Mouse (Mus musculus) stomach, embryonic 16.5 days (tissue): ENCODE data around the gene Prkg2. TPM values are rescaled to one million over a fixed set of nuclear protein-coding genes. Genes with fewer than 3 reads are reported as not detected.

Experiments
- ATAC-seq: fragments of 200-750 bp; cut with Nextera tagmentation; 2 replicates; pipeline ENCODE4 v1.8.0; 2017; ENCODE audit warnings: moderate number of reproducible peaks, moderate TSS enrichment; ENCODE audit not compliant: insufficient read depth, low FRiP score
- H3K27ac ChIP-seq: fragments of 300-500 bp; sonication (generic); 2 replicates; pipeline ENCODE4 v1.5.1; 2014; ENCODE audit warnings: low read length
- H3K27me3 ChIP-seq: fragments of 300-500 bp; sonication (generic); 2 replicates; pipeline ENCODE4 v1.6.1; 2014; ENCODE audit warnings: low read length, control low read depth, mixed read lengths; ENCODE audit not compliant: control insufficient read depth, insufficient read depth
- H3K36me3 ChIP-seq: fragments of 300-500 bp; sonication (generic); 2 replicates; pipeline ENCODE4 v1.6.1; 2014; ENCODE audit warnings: low read length; ENCODE audit not compliant: control insufficient read depth, insufficient read depth
- H3K4me1 ChIP-seq: fragments of 300-500 bp; sonication (generic); 2 replicates; pipeline ENCODE4 v1.6.1; 2014; ENCODE audit warnings: low read length, control low read depth, mixed read lengths; ENCODE audit not compliant: control insufficient read depth, insufficient read depth
- H3K4me2 ChIP-seq: fragments of 300-500 bp; sonication (generic); 2 replicates; pipeline ENCODE4 v1.6.1; 2014; ENCODE audit warnings: low read depth, low read length, mixed read lengths
- H3K4me3 ChIP-seq: fragments of 300-500 bp; sonication (generic); replicated peaks from 2 replicates; pipeline ENCODE4 v1.5.1; 2014; ENCODE audit warnings: mild to moderate bottlenecking, low read length
- H3K9ac ChIP-seq: fragments of 300-500 bp; sonication (generic); 2 replicates; pipeline ENCODE4 v1.6.1; 2014; ENCODE audit warnings: low read length
- H3K9me3 ChIP-seq: fragments of 300-500 bp; sonication (generic); replicated peaks from 2 replicates; pipeline ENCODE4 v1.6.1; 2016; ENCODE audit warnings: low read length, control low read depth; ENCODE audit not compliant: control insufficient read depth
- WGBS: fragments of 180-500 bp; shearing (Covaris S2); extraction: QIAGEN DNeasy Blood & Tissue Kit; methylation state at CpG from one replicate; pipeline ENCODE4 v1.1.7; 2014; 5-methylcytosine and 5-hydroxymethylcytosine counted together
- polyA plus RNA-seq: library from polyadenylated mRNA; unstranded; fragments of >200 nt; fragmentation: Nextera tagmentation; extraction: Ambion mirVana; gene quantifications from 2 replicates; pipeline ENCODE4 v1.2.1, GENCODE M21; 2015

Prkg2 gene
- 3.5 and 4.7 TPM in 2 replicates for polyA plus RNA-seq

GRCm38 (mm10) chr5:99036596-99037441 lies at the start of gene Prkg2:
TSS of gene Prkg2 (minus strand) at chr5:99037351.
- Histone ChIP-seq H3K36me3 (no peaks in the 10 kb centered on the region), H3K27ac (no peak within 1 kb of the TSS), H3K27me3 (peaks cover 17% of the 10 kb centered on the region), H3K4me2 (peak within 1 kb of the TSS; percentile 96), H3K4me3 (peak within 1 kb of the TSS; percentile 63), H3K4me1 (0 out of 2 replicates have a peak, but pooled peaks cover 5% of the 10 kb centered on the region), H3K9me3 (no peaks in the 10 kb centered on the region), H3K9ac (peak within 1 kb of the TSS; percentile 76)
- under 1% methylated on average over 91 of the region's 94 CpGs for WGBS
- ATAC-seq = peak; percentile 55

GRCm38 (mm10) chr5:99083955-99084354 lies 46.8 kb upstream of the Prkg2 start:
- no peak overlapping the region for H3K27ac ChIP-seq
- H3K27me3 ChIP-seq = no peaks in the 10 kb centered on the region
- WGBS = 34% methylated on average over 5 of the region's 5 CpGs
- no peaks in the 10 kb centered on the region for H3K4me1 ChIP-seq
- no peak overlapping the region for H3K9ac ChIP-seq
- H3K4me3 ChIP-seq = no peak overlapping the region
- ATAC-seq = no peak
- H3K9me3 ChIP-seq = no peaks in the 10 kb centered on the region
- H3K4me2 ChIP-seq = no peak overlapping the region
- H3K36me3 ChIP-seq = no peaks in the 10 kb centered on the region

- no peak overlapping the region for H3K4me2 ChIP-seq
- no peak overlapping the region for H3K4me3 ChIP-seq
- no peak overlapping the region for H3K9ac ChIP-seq
- no peaks in the 10 kb centered on the region for H3K36me3 ChIP-seq
- no peaks in the 10 kb centered on the region for H3K9me3 ChIP-seq
- no peak overlapping the region for H3K27ac ChIP-seq
- 51% methylated on average over 2 of the region's 2 CpGs for WGBS
- no peaks in the 10 kb centered on the region for H3K4me1 ChIP-seq
- no peaks in the 10 kb centered on the region for H3K27me3 ChIP-seq
- no peak for ATAC-seq
These were observed 41.2 kb upstream of the Prkg2 start for GRCm38 (mm10) chr5:99078375-99078774.

GRCm38 (mm10) chr5:99068391-99068790 lies 31.2 kb upstream of the Prkg2 start:
- Histone ChIP-seq H3K27me3 (no peaks in the 10 kb centered on the region), H3K27ac (no peak overlapping the region), H3K4me2 (no peak overlapping the region), H3K9ac (no peak overlapping the region), H3K4me1 (no peaks in the 10 kb centered on the region), H3K4me3 (no peak overlapping the region), H3K36me3 (no peaks in the 10 kb centered on the region), H3K9me3 (no peaks in the 10 kb centered on the region)
- no peak for ATAC-seq
- 50% methylated on average over 2 of the region's 2 CpGs for WGBS

GRCm38 (mm10) chr5:99062582-99062981 lies 25.4 kb upstream of the Prkg2 start:
- ATAC-seq = no peak
- Histone ChIP-seq H3K27me3 (no peaks in the 10 kb centered on the region), H3K36me3 (no peaks in the 10 kb centered on the region)

GRCm38 (mm10) chr5:99039021-99039420 lies 1.9 kb upstream of the Prkg2 start:
- WGBS = 83% methylated on average over 6 of the region's 6 CpGs
- H3K4me1 ChIP-seq = 0 out of 2 replicates have a peak, but pooled peaks cover 5% of the 10 kb centered on the region
- no peak overlapping the region for H3K27ac ChIP-seq
- no peak overlapping the region for H3K4me2 ChIP-seq
- no peaks in the 10 kb centered on the region for H3K9me3 ChIP-seq
- H3K9ac ChIP-seq = no peak overlapping the region
- ATAC-seq = no peak
- peaks cover 17% of the 10 kb centered on the region for H3K27me3 ChIP-seq
- no peak overlapping the region for H3K4me3 ChIP-seq
- no peaks in the 10 kb centered on the region for H3K36me3 ChIP-seq

More at GRCm38 (mm10) chr5:99062582-99062981, 25.4 kb upstream of the Prkg2 start:
- Histone ChIP-seq H3K4me2 (no peak overlapping the region), H3K4me3 (no peak overlapping the region), H3K9ac (no peak overlapping the region), H3K4me1 (no peaks in the 10 kb centered on the region), H3K9me3 (no peaks in the 10 kb centered on the region), H3K27ac (no peak overlapping the region)

GRCm38 (mm10) chr5:99037442-99037811 lies 276 bp upstream of the Prkg2 start:
- Histone ChIP-seq H3K36me3 (no peaks in the 10 kb centered on the region), H3K4me1 (0 out of 2 replicates have a peak, but pooled peaks cover 5% of the 10 kb centered on the region), H3K27me3 (peaks cover 17% of the 10 kb centered on the region), H3K9me3 (no peaks in the 10 kb centered on the region), H3K27ac (no peak overlapping the region), H3K4me3 (peak overlapping the region; percentile 63), H3K4me2 (peak overlapping the region; percentile 96), H3K9ac (peak overlapping the region; percentile 76)
- ATAC-seq = peak; percentile 61
- 17% methylated on average over 9 of the region's 9 CpGs for WGBS

- Histone ChIP-seq H3K4me1 (0 out of 2 replicates have a peak, but pooled peaks cover 5% of the 10 kb centered on the region), H3K4me3 (peak overlapping the region; percentile 63), H3K27ac (no peak overlapping the region), H3K9me3 (0 out of 2 replicates have a peak, but pooled peaks cover 3% of the 10 kb centered on the region), H3K36me3 (no peaks in the 10 kb centered on the region), H3K4me2 (peak overlapping the region; percentile 96; the same call in 1 of the 2 replicates), H3K9ac (no peak overlapping the region), H3K27me3 (peaks cover 17% of the 10 kb centered on the region)
- no peak for ATAC-seq
- WGBS = 64% methylated on average over 9 of the region's 9 CpGs
These were observed 1.2 kb downstream of the Prkg2 start for GRCm38 (mm10) chr5:99035961-99036360.

- no peak overlapping the region for H3K9ac ChIP-seq
- H3K27me3 ChIP-seq = peaks cover 7% of the 10 kb centered on the region
- no peak overlapping the region for H3K4me3 ChIP-seq
- ATAC-seq = no peak
- no peak overlapping the region for H3K4me2 ChIP-seq
- H3K27ac ChIP-seq = no peak overlapping the region
- H3K9me3 ChIP-seq = 0 out of 2 replicates have a peak, but pooled peaks cover 3% of the 10 kb centered on the region
- H3K36me3 ChIP-seq = no peaks in the 10 kb centered on the region
- 0 out of 2 replicates have a peak, but pooled peaks cover 4% of the 10 kb centered on the region for H3K4me1 ChIP-seq
- WGBS = 71% methylated on average over 6 of the region's 6 CpGs
These were observed 5.5 kb downstream of the Prkg2 start for GRCm38 (mm10) chr5:99031551-99032149.
